Mouse (Mus musculus): ENCODE data around the gene 4931429L15Rik. TPM values are rescaled to one million over a fixed set of nuclear protein-coding genes. Genes with fewer than 3 reads are reported as not detected.
A peak's percentile ranks its signal among the peaks of the same experiment; 100 is the strongest.

Gene 4931429L15Rik
- polyA plus RNA-seq, 1 experiment from 2014 or later = not detected

GRCm38 (mm10) chr9:46272070-46272469, 47.7 kb downstream of the 4931429L15Rik start:
- no peak for DNase-seq (ENCODE audit: low spot score)
- Histone ChIP-seq H3K4me3 (peak overlapping the region; percentile 96; the same call in 1 of the 2 replicates), H3K27me3 (ENCODE audit: insufficient read depth, poor library complexity, severe bottlenecking) (peaks cover 41% of the 10 kb centered on the region), H3K9me3 (no peaks in the 10 kb centered on the region), H3K27ac (no peak overlapping the region), H3K4me1 (peaks cover 23% of the 10 kb centered on the region), H3K36me3 (peaks cover 29% of the 10 kb centered on the region)
- 68% methylated on average over 9 of the region's 9 CpGs for WGBS

GRCm38 (mm10) chr9:46270782-46271181, 49.0 kb downstream of the 4931429L15Rik start:
- H3K4me1 ChIP-seq = peaks cover 23% of the 10 kb centered on the region
- WGBS = 86% methylated on average over 4 of the region's 4 CpGs
- no peak overlapping the region for H3K27ac ChIP-seq
- H3K4me3 ChIP-seq = no peak overlapping the region
- DNase-seq (ENCODE audit: low spot score) = no peak
- peaks cover 41% of the 10 kb centered on the region for H3K27me3 ChIP-seq (ENCODE audit: insufficient read depth, poor library complexity, severe bottlenecking)
- peaks cover 16% of the 10 kb centered on the region for H3K36me3 ChIP-seq
- H3K9me3 ChIP-seq = no peaks in the 10 kb centered on the region

GRCm38 (mm10) chr9:46269125-46269524, 50.7 kb downstream of the 4931429L15Rik start:
- peaks cover 19% of the 10 kb centered on the region for H3K4me1 ChIP-seq
- H3K9me3 ChIP-seq = no peaks in the 10 kb centered on the region
- H3K36me3 ChIP-seq = no peaks in the 10 kb centered on the region
- peaks cover 41% of the 10 kb centered on the region for H3K27me3 ChIP-seq (ENCODE audit: insufficient read depth, poor library complexity, severe bottlenecking)
- no peak for DNase-seq (ENCODE audit: low spot score)
- H3K4me3 ChIP-seq = no peak overlapping the region
- no peak overlapping the region for H3K27ac ChIP-seq
- WGBS = 81% methylated on average over 5 of the region's 5 CpGs

GRCm38 (mm10) chr9:46268343-46268873, 51.4 kb downstream of the 4931429L15Rik start, which contains the start of gene Apoa5:
Apoa5 (plus strand) TSS chr9:46268633.
- Histone ChIP-seq H3K27me3 (ENCODE audit: insufficient read depth, poor library complexity, severe bottlenecking) (peaks cover 41% of the 10 kb centered on the region), H3K36me3 (no peaks in the 10 kb centered on the region), H3K4me3 (no peak within 1 kb of the TSS), H3K27ac (no peak within 1 kb of the TSS), H3K4me1 (peaks cover 12% of the 10 kb centered on the region), H3K9me3 (no peaks in the 10 kb centered on the region)
- WGBS = 46% methylated on average over 7 of the region's 7 CpGs
- no peak for DNase-seq (ENCODE audit: low spot score)

- 83% methylated on average over 7 of the region's 7 CpGs for WGBS
- no peak overlapping the region for H3K27ac ChIP-seq
- peaks cover 4% of the 10 kb centered on the region; the same call in 1 of the 2 replicates for H3K27me3 ChIP-seq (ENCODE audit: insufficient read depth, poor library complexity, severe bottlenecking)
Observed at GRCm38 (mm10) chr9:46261131-46261530, 58.7 kb downstream of the 4931429L15Rik start.

GRCm38 (mm10) chr9:46259111-46259510, 60.7 kb downstream of the 4931429L15Rik start:
- H3K4me3 ChIP-seq = no peak overlapping the region
- H3K36me3 ChIP-seq = no peaks in the 10 kb centered on the region
- WGBS = 76% methylated on average over 6 of the region's 6 CpGs
- H3K4me1 ChIP-seq = no peaks in the 10 kb centered on the region
- peaks cover 4% of the 10 kb centered on the region; the same call in 1 of the 2 replicates for H3K27me3 ChIP-seq (ENCODE audit: insufficient read depth, poor library complexity, severe bottlenecking)
- DNase-seq (ENCODE audit: low spot score) = no peak
- no peak overlapping the region for H3K27ac ChIP-seq
- no peaks in the 10 kb centered on the region for H3K9me3 ChIP-seq

More at GRCm38 (mm10) chr9:46261131-46261530, 58.7 kb downstream of the 4931429L15Rik start:
- Histone ChIP-seq H3K4me3 (no peak overlapping the region), H3K9me3 (no peaks in the 10 kb centered on the region), H3K4me1 (no peaks in the 10 kb centered on the region), H3K36me3 (no peaks in the 10 kb centered on the region)
- DNase-seq (ENCODE audit: low spot score) = no peak

- 76% methylated on average over 3 of the region's 3 CpGs for whole genome bisulfite sequencing
- Histone ChIP-seq H3K9me3 (no peaks in the 10 kb centered on the region), H3K4me1 (no peaks in the 10 kb centered on the region), H3K36me3 (no peaks in the 10 kb centered on the region), H3K27ac (peak overlapping the region; percentile 42; the same call in 1 of the 2 replicates), H3K4me3 (no peak overlapping the region), H3K27me3 (ENCODE audit: insufficient read depth, poor library complexity, severe bottlenecking) (peaks cover 4% of the 10 kb centered on the region; the same call in 1 of the 2 replicates)
- DNase-seq (ENCODE audit: low spot score) = no peak
Observed at GRCm38 (mm10) chr9:46257546-46257945, 62.2 kb downstream of the 4931429L15Rik start.

- H3K4me1 ChIP-seq = no peaks in the 10 kb centered on the region
- peak overlapping the region; percentile 42; the same call in 1 of the 2 replicates for H3K27ac ChIP-seq
- H3K9me3 ChIP-seq = no peaks in the 10 kb centered on the region
- WGBS = 84% methylated on average over 10 of the region's 10 CpGs
- no peak overlapping the region for H3K4me3 ChIP-seq
- no peaks in the 10 kb centered on the region for H3K36me3 ChIP-seq
- peaks cover 4% of the 10 kb centered on the region; the same call in 1 of the 2 replicates for H3K27me3 ChIP-seq (ENCODE audit: insufficient read depth, poor library complexity, severe bottlenecking)
- DNase-seq (ENCODE audit: low spot score) = no peak
Observed at GRCm38 (mm10) chr9:46256658-46257385, 63.0 kb downstream of the 4931429L15Rik start.

- no peak overlapping the region for H3K27ac ChIP-seq
- 89% methylated on average over 7 of the region's 7 CpGs for WGBS
- DNase-seq (ENCODE audit: low spot score) = no peak
- H3K4me1 ChIP-seq = no peaks in the 10 kb centered on the region
- H3K4me3 ChIP-seq = no peak overlapping the region
- no peaks in the 10 kb centered on the region for H3K36me3 ChIP-seq
- peaks cover 4% of the 10 kb centered on the region; the same call in 1 of the 2 replicates for H3K27me3 ChIP-seq (ENCODE audit: insufficient read depth, poor library complexity, severe bottlenecking)
- no peaks in the 10 kb centered on the region for H3K9me3 ChIP-seq
Observed at GRCm38 (mm10) chr9:46256177-46256576, 63.6 kb downstream of the 4931429L15Rik start.

Other genes with a start within 250 kb of the 4931429L15Rik start
- 4.3 and 124 TPM in 2 replicates for gene Apoa1, start 91.4 kb downstream of the 4931429L15Rik start, polyA plus RNA-seq (2016; fragmentation: Nextera tagmentation; extraction: Ambion mirVana)
- gene Apoc3, start 84.3 kb downstream of the 4931429L15Rik start, polyA plus RNA-seq (2016; fragmentation: Nextera tagmentation; extraction: Ambion mirVana) = not detected in 2 replicates
- 0.07 and 1.2 TPM in 2 replicates for gene Apoa4, start 79.3 kb downstream of the 4931429L15Rik start, polyA plus RNA-seq (2016; fragmentation: Nextera tagmentation; extraction: Ambion mirVana)
- 0.23 TPM in 1 of 2 replicates, not detected in the other for gene Apoa5, start 51.4 kb downstream of the 4931429L15Rik start, polyA plus RNA-seq (2016; fragmentation: Nextera tagmentation; extraction: Ambion mirVana)
- 47.6 and 62.5 TPM in 2 replicates for gene Zpr1, start 46.9 kb downstream of the 4931429L15Rik start, polyA plus RNA-seq (2016; fragmentation: Nextera tagmentation; extraction: Ambion mirVana)
- gene Bud13, start 37.0 kb downstream of the 4931429L15Rik start, polyA plus RNA-seq (2016; fragmentation: Nextera tagmentation; extraction: Ambion mirVana) = 16.8 and 22.8 TPM in 2 replicates